Mouse (Mus musculus) monocyte, adult 2 months (primary cell): ENCODE results near the gene Tes3-ps.

Experiments
- DNase-seq, 2 experiments: peaks; one replicate each; pipeline ENCODE4 v3.0.0; 2022; ENCODE audit warnings: low spot score in 2 of 2, low read depth in 1 of 2

The Tes3-ps gene

DNA sequence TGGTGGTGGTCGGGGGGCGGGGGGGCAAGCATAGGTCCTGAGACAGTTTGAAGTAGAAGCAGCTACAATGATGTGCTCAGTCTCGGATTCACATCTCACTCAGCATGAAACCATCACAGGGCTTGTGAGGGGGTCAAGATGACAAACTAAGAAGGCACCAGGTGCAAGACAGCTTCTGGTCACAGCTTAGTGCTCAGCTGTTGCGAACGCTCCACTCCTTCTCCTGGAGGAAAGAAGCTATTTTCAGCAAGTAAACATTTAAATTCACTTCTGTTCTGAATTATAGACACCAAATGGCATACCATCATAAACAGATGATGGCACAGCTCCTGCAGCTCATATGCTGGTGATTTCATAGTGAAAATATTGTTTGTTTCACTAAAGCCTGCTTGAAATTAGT lies 7.7 kb upstream of the Tes3-ps start:
- no peak for DNase-seq

- DNase-seq, result no peak
Measured at GRCm38 (mm10) chr13:49504510-49504909, 11.4 kb downstream of the Tes3-ps start, which contains the start of gene Ecm2. TSS of gene Ecm2 (plus strand) at chr13:49504810.

DNA sequence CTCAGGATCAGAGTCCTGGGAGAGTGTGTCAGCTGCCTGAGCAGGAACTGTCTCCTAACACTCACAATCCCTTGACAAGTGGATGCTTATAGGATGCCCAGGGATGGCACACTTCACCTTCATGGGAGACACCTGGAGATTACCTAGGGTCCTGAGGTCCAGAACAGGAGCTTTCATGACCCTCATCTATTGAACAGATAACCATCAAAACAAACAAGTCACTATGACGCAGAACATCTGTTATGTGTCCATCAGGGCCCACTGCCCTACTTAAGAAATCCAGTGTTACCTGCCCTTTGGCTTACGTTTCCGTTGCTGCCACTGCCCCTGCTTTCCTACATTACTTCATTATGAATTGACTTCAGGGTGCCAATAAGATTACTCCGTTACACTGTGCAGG lies 12.7 kb downstream of the Tes3-ps start:
- DNase-seq, result no peak

DNA sequence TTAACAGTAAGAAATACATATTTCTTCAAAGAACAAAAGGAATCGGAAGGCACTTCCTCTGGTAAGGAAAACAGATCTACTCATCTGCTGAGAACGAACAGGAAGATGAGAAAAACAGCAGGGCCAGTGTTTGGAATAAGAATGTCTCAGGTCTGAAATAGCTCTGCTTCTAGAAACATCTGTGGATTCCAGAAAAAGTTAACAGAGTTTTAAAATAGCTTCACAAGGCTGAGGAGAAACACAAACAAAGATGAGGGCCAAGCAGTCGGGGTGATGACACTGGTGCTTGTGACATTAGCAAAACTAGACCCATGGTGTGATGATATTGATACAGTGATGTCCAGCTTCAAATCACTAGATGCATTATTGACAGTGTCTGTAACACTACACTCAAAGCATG lies 14.1 kb downstream of the Tes3-ps start:
- DNase-seq, result no peak

DNA sequence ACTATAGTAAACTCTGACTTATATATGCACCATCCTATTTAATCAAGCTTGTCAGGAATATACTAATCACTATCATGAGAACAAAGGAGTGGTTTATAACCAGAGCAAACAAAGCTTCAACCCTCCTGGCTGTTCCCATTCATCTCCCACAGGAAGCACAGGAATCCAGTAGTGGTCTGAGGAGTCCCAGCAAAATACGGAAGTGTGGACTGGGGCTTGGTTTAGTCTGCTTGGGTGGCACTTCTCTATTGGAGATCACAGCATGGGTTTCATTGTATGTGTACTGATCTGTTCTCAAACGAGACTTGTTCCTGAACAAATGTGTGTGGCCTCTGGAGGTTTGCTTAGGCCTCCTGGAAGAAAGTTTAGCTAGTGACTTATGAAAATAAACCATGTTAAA lies 25.6 kb downstream of the Tes3-ps start:
- DNase-seq, result peak in 1 of 2 experiments; percentile 1

GRCm38 (mm10) chr13:49526235-49526634 lies 33.1 kb downstream of the Tes3-ps start:
- no peak for DNase-seq

- no peak for DNase-seq
Measured at GRCm38 (mm10) chr13:49530636-49531035, 37.5 kb downstream of the Tes3-ps start.

GRCm38 (mm10) chr13:49536946-49537345 lies 43.8 kb downstream of the Tes3-ps start:
- no peak for DNase-seq

- no peak for DNase-seq
Measured at GRCm38 (mm10) chr13:49538693-49539092, 45.6 kb downstream of the Tes3-ps start.

DNA sequence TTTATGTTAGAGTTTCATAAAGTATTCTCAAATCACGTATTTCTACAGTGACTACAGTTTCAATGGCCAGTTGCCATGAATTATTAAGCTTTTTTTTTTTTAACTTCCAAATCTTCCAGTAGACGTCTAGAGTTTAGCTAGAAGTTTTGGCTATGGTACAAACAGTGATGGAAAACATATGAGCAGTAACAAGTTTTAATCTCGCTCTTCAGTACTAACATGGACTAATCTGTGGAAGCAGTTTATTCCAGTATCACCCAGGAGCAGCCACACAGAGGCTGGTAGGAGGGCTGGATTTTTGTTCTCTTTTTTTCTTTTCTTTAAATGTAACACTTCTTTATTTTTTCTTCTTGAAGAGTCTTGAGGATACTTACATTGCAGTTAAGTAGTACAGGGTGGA lies 51.2 kb downstream of the Tes3-ps start, which contains the start of gene Aspn:
Aspn (plus strand) TSS at position 165 of the 400 bp plus-strand sequence.
- DNase-seq, result no peak

GRCm38 (mm10) chr13:49545646-49546045 lies 52.5 kb downstream of the Tes3-ps start:
- DNase-seq, result no peak
